Mouse (Mus musculus) testis, adult 2 months (tissue): ENCODE results near the gene Lta.

Source experiments
- CTCF ChIP-seq: fragments of 200-500 bp; IDR thresholded peaks from 2 replicates; pipeline ENCODE4 v1.5.1; 2012; ENCODE audit warnings: low read depth, mild to moderate bottlenecking, inconsistent platforms, low read length, moderate library complexity; ENCODE audit not compliant: control insufficient read depth, insufficient read depth, insufficient replicate concordance
- POLR2A ChIP-seq: fragments of 200-500 bp; IDR thresholded peaks from 2 replicates; pipeline ENCODE4 v1.6.1; 2012; ENCODE audit warnings: low read depth, mild to moderate bottlenecking, inconsistent platforms, low read length, moderate library complexity; ENCODE audit not compliant: control insufficient read depth

DNA sequence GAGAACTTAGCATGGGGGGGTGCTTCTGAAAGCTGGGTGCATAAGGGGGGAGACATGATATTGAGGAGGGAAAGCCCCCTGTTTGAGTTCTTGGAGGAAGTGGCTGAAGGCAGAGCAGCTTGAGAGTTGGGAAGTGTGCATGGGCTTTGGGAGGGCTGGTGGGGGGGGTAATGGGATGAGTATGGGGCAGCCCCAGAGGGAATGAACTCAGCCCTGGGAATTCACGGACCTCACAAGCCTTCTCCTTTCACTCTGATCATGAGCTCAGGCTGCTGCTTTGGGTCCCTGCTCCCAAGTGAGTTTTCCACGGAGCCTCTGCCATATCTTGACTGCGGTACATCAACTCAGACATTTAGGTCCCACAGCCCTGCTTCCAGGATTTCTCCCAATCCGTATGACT, 2.7 kb downstream of the Lta start:
- TF ChIP-seq CTCF: no peak
- no peak for TF ChIP-seq POLR2A
